Mouse (Mus musculus): ENCODE measurements around the gene Armcx5. TPM values are rescaled to one million over a fixed set of nuclear protein-coding genes. Genes with fewer than 3 reads are reported as not detected.
"Not testable (repeated sequence)": the region's sequence is repeated elsewhere in the genome, so short reads cannot be mapped to it uniquely, and the experiment has no call there.

Armcx5 gene
- polyA plus RNA-seq, 1 experiment from 2014 or later: 6.9 TPM

GRCm38 (mm10) chrX:135745376-135745775 lies 2.8 kb downstream of the Armcx5 start:
- WGBS (ENCODE audit: insufficient replicate concordance): 75% methylated on average over 3 of the region's 3 CpGs
- H3K4me2 ChIP-seq; H3K36me3 ChIP-seq (ENCODE audit: control insufficient read depth, insufficient read depth, low read length); H3K9me3 ChIP-seq (replicated peaks; ENCODE audit: control insufficient read depth, low read length); H3K27me3 ChIP-seq (ENCODE audit: control insufficient read depth, insufficient read depth, low read length); H3K4me1 ChIP-seq (ENCODE audit: control insufficient read depth, insufficient read depth, low read length); H3K27ac ChIP-seq (ENCODE audit: low read depth, low read length); H3K4me3 ChIP-seq (ENCODE audit: low read depth, low read length); ATAC-seq (replicated peaks; ENCODE audit: insufficient number of reproducible peaks, low FRiP score, low TSS enrichment); H3K9ac ChIP-seq (ENCODE audit: low read depth, low read length): not testable (repeated sequence)

GRCm38 (mm10) chrX:135752832-135753231 lies 10.3 kb downstream of the Armcx5 start:
- H3K4me1 ChIP-seq (ENCODE audit: control insufficient read depth, insufficient read depth, low read length): no peaks in the 10 kb centered on the region
- no peaks in the 10 kb centered on the region for H3K9me3 ChIP-seq (replicated peaks; ENCODE audit: control insufficient read depth, low read length)
- no peaks in the 10 kb centered on the region for H3K27me3 ChIP-seq (ENCODE audit: control insufficient read depth, insufficient read depth, low read length)
- H3K9ac ChIP-seq (ENCODE audit: low read depth, low read length): no peak overlapping the region
- ATAC-seq (replicated peaks; ENCODE audit: insufficient number of reproducible peaks, low FRiP score, low TSS enrichment): no peak
- no peak overlapping the region for H3K4me2 ChIP-seq
- no peaks in the 10 kb centered on the region for H3K36me3 ChIP-seq (ENCODE audit: control insufficient read depth, insufficient read depth, low read length)
- no peak overlapping the region for H3K4me3 ChIP-seq (ENCODE audit: low read depth, low read length)
- H3K27ac ChIP-seq (ENCODE audit: low read depth, low read length): no peak overlapping the region
- WGBS (ENCODE audit: insufficient replicate concordance): 3% methylated on average over 2 of the region's 2 CpGs

- Histone ChIP-seq H3K4me2 (no peak overlapping the region), H3K4me1 (ENCODE audit: control insufficient read depth, insufficient read depth, low read length) (no peaks in the 10 kb centered on the region), H3K4me3 (ENCODE audit: low read depth, low read length) (no peak overlapping the region), H3K9me3 (replicated peaks; ENCODE audit: control insufficient read depth, low read length) (no peaks in the 10 kb centered on the region), H3K36me3 (ENCODE audit: control insufficient read depth, insufficient read depth, low read length) (no peaks in the 10 kb centered on the region), H3K27me3 (ENCODE audit: control insufficient read depth, insufficient read depth, low read length) (no peaks in the 10 kb centered on the region), H3K27ac (ENCODE audit: low read depth, low read length) (no peak overlapping the region), H3K9ac (ENCODE audit: low read depth, low read length) (no peak overlapping the region)
- no peak for ATAC-seq (replicated peaks; ENCODE audit: insufficient number of reproducible peaks, low FRiP score, low TSS enrichment)
Observed at GRCm38 (mm10) chrX:135761707-135762106, 19.2 kb downstream of the Armcx5 start.

GRCm38 (mm10) chrX:135768043-135768548 lies 25.6 kb downstream of the Armcx5 start:
- no peaks in the 10 kb centered on the region for H3K27me3 ChIP-seq (ENCODE audit: control insufficient read depth, insufficient read depth, low read length)
- no peak overlapping the region for H3K4me3 ChIP-seq (ENCODE audit: low read depth, low read length)
- no peaks in the 10 kb centered on the region for H3K9me3 ChIP-seq (replicated peaks; ENCODE audit: control insufficient read depth, low read length)
- H3K9ac ChIP-seq (ENCODE audit: low read depth, low read length): no peak overlapping the region
- H3K4me1 ChIP-seq (ENCODE audit: control insufficient read depth, insufficient read depth, low read length): no peaks in the 10 kb centered on the region
- no peak for ATAC-seq (replicated peaks; ENCODE audit: insufficient number of reproducible peaks, low FRiP score, low TSS enrichment)
- H3K4me2 ChIP-seq: no peak overlapping the region
- no peak overlapping the region for H3K27ac ChIP-seq (ENCODE audit: low read depth, low read length)
- H3K36me3 ChIP-seq (ENCODE audit: control insufficient read depth, insufficient read depth, low read length): no peaks in the 10 kb centered on the region
- WGBS (ENCODE audit: insufficient replicate concordance): 35% methylated on average over 3 of the region's 3 CpGs

GRCm38 (mm10) chrX:135768565-135768964 lies 26.0 kb downstream of the Armcx5 start:
- WGBS (ENCODE audit: insufficient replicate concordance): 55% methylated on average over 2 of the region's 2 CpGs
- Histone ChIP-seq H3K27me3 (ENCODE audit: control insufficient read depth, insufficient read depth, low read length) (no peaks in the 10 kb centered on the region), H3K9me3 (replicated peaks; ENCODE audit: control insufficient read depth, low read length) (no peaks in the 10 kb centered on the region), H3K27ac (ENCODE audit: low read depth, low read length) (no peak overlapping the region), H3K4me1 (ENCODE audit: control insufficient read depth, insufficient read depth, low read length) (no peaks in the 10 kb centered on the region), H3K4me3 (ENCODE audit: low read depth, low read length) (no peak overlapping the region), H3K36me3 (ENCODE audit: control insufficient read depth, insufficient read depth, low read length) (no peaks in the 10 kb centered on the region), H3K4me2 (no peak overlapping the region), H3K9ac (ENCODE audit: low read depth, low read length) (no peak overlapping the region)
- no peak for ATAC-seq (replicated peaks; ENCODE audit: insufficient number of reproducible peaks, low FRiP score, low TSS enrichment)

- Histone ChIP-seq H3K4me2 (no peak overlapping the region), H3K9ac (ENCODE audit: low read depth, low read length) (no peak overlapping the region), H3K4me1 (ENCODE audit: control insufficient read depth, insufficient read depth, low read length) (no peaks in the 10 kb centered on the region), H3K27ac (ENCODE audit: low read depth, low read length) (no peak overlapping the region), H3K36me3 (ENCODE audit: control insufficient read depth, insufficient read depth, low read length) (no peaks in the 10 kb centered on the region), H3K27me3 (ENCODE audit: control insufficient read depth, insufficient read depth, low read length) (no peaks in the 10 kb centered on the region), H3K9me3 (replicated peaks; ENCODE audit: control insufficient read depth, low read length) (no peaks in the 10 kb centered on the region), H3K4me3 (ENCODE audit: low read depth, low read length) (no peak overlapping the region)
- ATAC-seq (replicated peaks; ENCODE audit: insufficient number of reproducible peaks, low FRiP score, low TSS enrichment): no peak
Observed at GRCm38 (mm10) chrX:135791536-135791935, 49.0 kb downstream of the Armcx5 start.

- Histone ChIP-seq H3K9ac (ENCODE audit: low read depth, low read length) (no peak overlapping the region), H3K27me3 (ENCODE audit: control insufficient read depth, insufficient read depth, low read length) (no peaks in the 10 kb centered on the region), H3K4me3 (ENCODE audit: low read depth, low read length) (no peak overlapping the region), H3K27ac (ENCODE audit: low read depth, low read length) (no peak overlapping the region), H3K4me2 (no peak overlapping the region), H3K4me1 (ENCODE audit: control insufficient read depth, insufficient read depth, low read length) (no peaks in the 10 kb centered on the region), H3K9me3 (replicated peaks; ENCODE audit: control insufficient read depth, low read length) (no peaks in the 10 kb centered on the region), H3K36me3 (ENCODE audit: control insufficient read depth, insufficient read depth, low read length) (no peaks in the 10 kb centered on the region)
- ATAC-seq (replicated peaks; ENCODE audit: insufficient number of reproducible peaks, low FRiP score, low TSS enrichment): no peak
- WGBS (ENCODE audit: insufficient replicate concordance): 81% methylated on average over 6 of the region's 6 CpGs
Observed at GRCm38 (mm10) chrX:135792326-135792725, 49.8 kb downstream of the Armcx5 start.

GRCm38 (mm10) chrX:135795591-135796304 lies 53.2 kb downstream of the Armcx5 start:
- H3K9ac ChIP-seq (ENCODE audit: low read depth, low read length); H3K27me3 ChIP-seq (ENCODE audit: control insufficient read depth, insufficient read depth, low read length); H3K4me1 ChIP-seq (ENCODE audit: control insufficient read depth, insufficient read depth, low read length); H3K27ac ChIP-seq (ENCODE audit: low read depth, low read length); H3K36me3 ChIP-seq (ENCODE audit: control insufficient read depth, insufficient read depth, low read length); H3K9me3 ChIP-seq (replicated peaks; ENCODE audit: control insufficient read depth, low read length): not testable (repeated sequence)
- peak; percentile 83 for ATAC-seq (replicated peaks; ENCODE audit: insufficient number of reproducible peaks, low FRiP score, low TSS enrichment)
- 11% methylated on average over 21 of the region's 27 CpGs for WGBS (ENCODE audit: insufficient replicate concordance)
- Histone ChIP-seq H3K4me2 (peak overlapping the region; percentile 63), H3K4me3 (ENCODE audit: low read depth, low read length) (peak overlapping the region; percentile 58)
